17 mouse cellular contexts compared by ENCODE assay signal in genomic region chr8:8603875-8604274, GRCm38 (mm10). TPM values are rescaled to one million over a fixed set of nuclear protein-coding genes. Genes with fewer than 3 reads are reported as not detected.
DNase-seq lines count a peak whose midpoint lies in the region; ATAC-seq and TF ChIP-seq lines count a peak whose summit lies in the region.
"Had no signal": no experiment of that assay in that cellular context is flagged by ENCODE, and none has a peak within 500 bp of the region (broad histone marks: within the 10 kb centered on the region; RNA-seq: fewer than 3 reads in every experiment).

No protein-coding gene starts in this region.

- H3K4me3 ChIP-seq in lung, postnatal 0 days (ENCODE audit: low read depth, low read length) = no peak overlapping the region
- H3K4me3 ChIP-seq in stomach, embryonic 16.5 days (replicated peaks; ENCODE audit: low read length) = no peak overlapping the region
- H3K4me3 ChIP-seq: embryonic facial prominence, embryonic 12.5 days; forebrain, embryonic 15.5 days; hindbrain, embryonic 15.5 days had no signal

- TF ChIP-seq CTCF in lung, postnatal 0 days (IDR thresholded peaks at IDR 0.05) = no peak

- H3K9me3 ChIP-seq in lung, postnatal 0 days (ENCODE audit: low read length) = no peaks in the 10 kb centered on the region
- no peaks in the 10 kb centered on the region for H3K9me3 ChIP-seq in stomach, embryonic 16.5 days (replicated peaks; ENCODE audit: control insufficient read depth, low read length)
- H3K9me3 ChIP-seq: embryonic facial prominence, embryonic 12.5 days; forebrain, embryonic 15.5 days; hindbrain, embryonic 15.5 days had no signal

- TF ChIP-seq EP300 in lung, postnatal 0 days (IDR thresholded peaks at IDR 0.05) = peak; percentile 87

- ATAC-seq in lung, postnatal 0 days = peak; percentile 74
- ATAC-seq in stomach, embryonic 16.5 days (ENCODE audit: insufficient read depth, low FRiP score) = no peak
- ATAC-seq: activated CD4-positive, CD25-positive, alpha-beta regulatory T cell, adult 4 months; forebrain, embryonic 15.5 days; Patski had no signal

- no peaks in the 10 kb centered on the region; the same call in 1 of the 2 replicates for H3K4me1 ChIP-seq in lung, postnatal 0 days (ENCODE audit: insufficient read depth, low read depth, low read length)
- H3K4me1 ChIP-seq in stomach, embryonic 16.5 days (ENCODE audit: control insufficient read depth, insufficient read depth, low read length) = peaks cover 22% of the 10 kb centered on the region
- H3K4me1 ChIP-seq: embryonic facial prominence, embryonic 12.5 days; forebrain, embryonic 15.5 days; hindbrain, embryonic 15.5 days had no signal

- no peaks in the 10 kb centered on the region for H3K27me3 ChIP-seq in lung, postnatal 0 days (replicated peaks; ENCODE audit: insufficient read depth, low read length)
- no peaks in the 10 kb centered on the region for H3K27me3 ChIP-seq in stomach, embryonic 16.5 days (ENCODE audit: control insufficient read depth, insufficient read depth, low read length)
- H3K27me3 ChIP-seq: CH12.LX; embryonic facial prominence, embryonic 12.5 days; forebrain, embryonic 15.5 days; hindbrain, embryonic 15.5 days; Patski had no signal

- H3K27ac ChIP-seq in lung, postnatal 0 days (ENCODE audit: low read length) = peak overlapping the region; percentile 77
- peak overlapping the region; percentile 95 for H3K27ac ChIP-seq in stomach, embryonic 16.5 days (ENCODE audit: low read length)
- H3K27ac ChIP-seq: embryonic facial prominence, embryonic 12.5 days; forebrain, embryonic 15.5 days; hindbrain, embryonic 15.5 days had no signal

- 25% methylated on average over 6 of the region's 6 CpGs for WGBS in lung, postnatal 0 days
- 48% methylated on average over 6 of the region's 6 CpGs for WGBS in stomach, embryonic 16.5 days

- H3K36me3 ChIP-seq in lung, postnatal 0 days (ENCODE audit: insufficient read depth, low read length) = no peaks in the 10 kb centered on the region
- no peaks in the 10 kb centered on the region for H3K36me3 ChIP-seq in stomach, embryonic 16.5 days (ENCODE audit: control insufficient read depth, insufficient read depth, low read length)
- H3K36me3 ChIP-seq: embryonic facial prominence, embryonic 12.5 days; forebrain, embryonic 15.5 days; hindbrain, embryonic 15.5 days had no signal

- DNase-seq in heart, adult 9 months (ENCODE audit: low spot score in 2 of 2) = peak; percentile 17 to 44
- no peak for DNase-seq in heart, postnatal 14 days
- peak; percentile 68 for DNase-seq in lung, postnatal 0 days (ENCODE audit: low spot score)
- DNase-seq in lung, postnatal 25 days (ENCODE audit: low spot score) = peak; percentile 65
- no peak for DNase-seq in cerebellum, postnatal 25 days
- DNase-seq in spleen, postnatal 36 days (ENCODE audit: low spot score in 2 of 2) = no peak
- DNase-seq: adrenal gland, postnatal 25 days; cerebellum, adult 18-20 months; cerebellum, postnatal 10 days; gastrocnemius, postnatal 36 days had no signal

- H3K9ac ChIP-seq in lung, postnatal 0 days (replicated peaks; ENCODE audit: low read depth) = no peak overlapping the region
- no peak overlapping the region for H3K9ac ChIP-seq in stomach, embryonic 16.5 days (ENCODE audit: low read length)
- H3K9ac ChIP-seq: embryonic facial prominence, embryonic 12.5 days; forebrain, embryonic 15.5 days; hindbrain, embryonic 15.5 days had no signal

- intact Hi-C loops in heart, postnatal 14 days (cut with DNase I) = no loop called here

- H3K4me2 ChIP-seq in lung, postnatal 0 days (replicated peaks; ENCODE audit: low read depth, low read length) = no peak overlapping the region
- no peak overlapping the region for H3K4me2 ChIP-seq in stomach, embryonic 16.5 days (ENCODE audit: low read depth, low read length)
- H3K4me2 ChIP-seq: embryonic facial prominence, embryonic 12.5 days; forebrain, embryonic 15.5 days; hindbrain, embryonic 15.5 days had no signal

RNA-seq across cellular contexts. Expression of gene Efnb2, which starts 57.2 kb away (rescaled TPM):
- total RNA-seq in heart, postnatal 14 days (2021) = 10 to 100 TPM; 33.5 to 39.9 TPM
- 26.7 and 30.1 TPM in 2 replicates for polyA plus RNA-seq in lung, postnatal 0 days (2015; fragmentation: Nextera tagmentation; extraction: Ambion mirVana)
- polyA plus RNA-seq in stomach, embryonic 16.5 days (2015; fragmentation: Nextera tagmentation; extraction: Ambion mirVana) = 8.4 and 8.7 TPM in 2 replicates

Comparison
In these comparisons a context has a peak if more than half of its experiments do, and no peak if none do; other contexts are left out.
1. DNase-seq: peak in heart, adult 9 months (2 of 2), lung, postnatal 0 days (single experiment) and lung, postnatal 25 days (single experiment); none in heart, postnatal 14 days (0 of 2), cerebellum, postnatal 25 days (0 of 2) and spleen, postnatal 36 days (0 of 2).